Mouse (Mus musculus) neutrophil, adult 5-6 weeks (primary cell): Measurements from ENCODE around the gene Mapkapk5. TPM values are rescaled to one million over a fixed set of nuclear protein-coding genes. Genes with fewer than 3 reads are reported as not detected.

ENCODE experiments used
- ATAC-seq: fragments of 151-379, 151-347 bp; 2 replicates; pipeline ENCODE4 v1.8.0; 2017; ENCODE audit warnings: mild to moderate bottlenecking, moderate TSS enrichment; ENCODE audit not compliant: insufficient number of reproducible peaks, poor library complexity, low FRiP score, severe bottlenecking; ENCODE audit errors: extremely low read depth
- total RNA-seq: library from RNA; stranded (forward); fragments of 200-1000 nt; gene quantifications from 2 replicates; pipeline ENCODE4 v1.2.3, GENCODE M21; 2017

Mapkapk5 gene
- total RNA-seq = 149 and 179 TPM in 2 replicates

DNA sequence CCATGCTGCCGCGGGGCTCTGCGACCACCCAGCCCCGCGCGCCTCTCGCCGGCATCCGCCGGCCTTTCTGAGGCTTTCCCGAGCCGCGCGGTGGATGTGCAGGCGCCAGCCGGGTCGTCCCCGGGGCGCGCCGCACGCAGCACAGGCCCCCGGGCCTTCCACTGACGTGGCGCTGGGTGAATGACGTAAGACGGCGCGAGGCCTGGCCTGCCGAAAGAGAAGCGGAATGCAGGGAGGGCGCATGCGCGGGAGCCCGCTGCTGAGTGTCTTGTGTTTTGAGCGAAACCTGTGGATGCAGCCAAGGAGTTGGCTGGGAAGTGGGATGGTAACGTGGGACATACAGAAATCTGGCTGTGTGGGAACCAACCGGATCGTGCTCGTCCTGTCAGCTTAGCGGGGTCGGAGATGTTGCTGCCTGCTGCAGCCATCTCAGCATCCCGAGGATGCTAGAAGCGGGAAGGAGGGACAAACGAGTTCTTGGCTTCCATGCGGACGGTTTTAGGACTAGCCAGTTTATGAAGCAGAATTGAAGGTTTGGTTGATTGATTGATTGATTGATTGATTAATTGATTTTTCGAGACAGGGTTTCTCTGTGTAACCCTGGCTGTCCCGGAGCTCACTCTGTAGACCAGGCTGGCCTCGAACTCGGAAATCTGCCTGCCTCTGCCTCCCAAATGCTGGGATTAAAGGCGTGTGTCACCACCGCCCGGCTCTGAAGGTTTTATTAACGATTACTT, at the start of gene Mapkapk5:
TSS of gene Mapkapk5 (minus strand) at position 113 of the 737 bp plus-strand sequence.
- ATAC-seq = peak; percentile 85

GRCm38 (mm10) chr5:121594714-121595313, 49.1 kb upstream of the Mapkapk5 start:
- ATAC-seq = no peak

- ATAC-seq = peak; percentile 62
Observed at GRCm38 (mm10) chr5:121593451-121594401, 48.0 kb upstream of the Mapkapk5 start, which contains the start of gene Aldh2. TSS of gene Aldh2 (minus strand) at chr5:121593824.

- no peak for ATAC-seq
Observed at GRCm38 (mm10) chr5:121592816-121593407, 47.2 kb upstream of the Mapkapk5 start.

DNA sequence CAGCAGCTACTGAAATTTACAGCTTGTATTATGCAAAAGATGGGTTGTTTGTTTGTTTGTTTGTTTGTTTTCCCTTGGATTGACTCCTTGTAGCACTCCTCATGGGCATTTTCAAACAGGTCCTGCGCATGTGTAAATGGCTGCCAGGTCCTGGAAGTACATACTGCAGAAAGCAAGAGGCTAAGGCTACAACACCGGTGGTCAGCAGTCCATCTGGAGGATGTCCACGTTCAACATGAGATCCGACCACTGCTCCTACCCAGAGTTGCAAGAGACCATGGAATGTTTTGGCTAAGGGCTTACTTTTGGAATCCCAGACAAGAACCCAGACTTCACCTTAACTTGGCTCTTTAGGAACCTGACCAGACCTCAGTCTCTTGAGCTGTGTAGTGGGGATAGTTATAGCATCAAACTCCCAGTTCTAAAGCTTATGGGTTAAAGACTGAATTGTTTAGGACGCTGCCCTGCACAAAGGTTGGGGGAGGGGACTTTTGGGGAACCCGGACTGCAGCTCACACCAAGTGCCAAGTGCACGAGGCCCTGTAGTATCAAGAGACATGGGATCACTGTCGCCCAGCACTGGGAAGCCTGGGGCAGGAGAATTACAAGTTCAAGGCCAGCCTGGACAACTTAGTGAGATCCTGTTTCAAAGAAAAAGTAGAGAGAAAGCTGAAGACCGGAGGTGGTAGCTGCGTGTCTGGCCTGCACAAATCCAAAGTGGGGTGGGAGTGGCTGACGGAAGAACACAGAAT, 46.5 kb upstream of the Mapkapk5 start:
- no peak for ATAC-seq

DNA sequence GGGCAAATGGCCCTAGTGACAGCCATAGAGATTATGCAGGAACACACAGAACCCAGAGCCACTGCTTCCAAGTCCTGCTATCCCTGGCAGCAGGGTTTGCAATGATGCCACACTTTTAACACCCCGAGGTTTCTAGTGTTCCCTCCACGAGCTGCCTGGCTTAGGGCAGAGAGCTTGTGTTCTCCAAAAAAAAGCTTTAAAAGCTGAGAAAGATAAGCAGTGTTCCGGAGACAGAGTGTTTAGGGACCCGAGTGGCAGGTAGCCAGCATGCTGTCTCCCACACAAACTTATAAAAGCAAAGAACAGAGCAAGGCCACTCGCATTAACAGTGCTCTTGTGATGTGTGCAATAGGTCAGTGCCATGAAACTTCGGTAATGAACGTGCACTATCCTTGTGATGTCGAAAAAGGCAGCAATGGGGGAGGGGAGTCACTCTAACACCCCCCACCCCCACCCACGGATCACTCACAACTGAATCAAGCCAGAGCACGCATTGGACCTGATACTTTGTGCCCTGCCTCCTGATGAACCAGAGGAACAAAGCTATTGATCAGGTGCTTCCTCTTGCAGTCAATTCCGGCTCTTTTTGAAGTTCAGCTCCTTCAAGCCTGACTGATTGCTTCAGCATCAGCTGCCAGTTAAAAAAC, 45.8 kb upstream of the Mapkapk5 start:
- ATAC-seq = no peak

GRCm38 (mm10) chr5:121589928-121590327, 44.2 kb upstream of the Mapkapk5 start:
- no peak for ATAC-seq

DNA sequence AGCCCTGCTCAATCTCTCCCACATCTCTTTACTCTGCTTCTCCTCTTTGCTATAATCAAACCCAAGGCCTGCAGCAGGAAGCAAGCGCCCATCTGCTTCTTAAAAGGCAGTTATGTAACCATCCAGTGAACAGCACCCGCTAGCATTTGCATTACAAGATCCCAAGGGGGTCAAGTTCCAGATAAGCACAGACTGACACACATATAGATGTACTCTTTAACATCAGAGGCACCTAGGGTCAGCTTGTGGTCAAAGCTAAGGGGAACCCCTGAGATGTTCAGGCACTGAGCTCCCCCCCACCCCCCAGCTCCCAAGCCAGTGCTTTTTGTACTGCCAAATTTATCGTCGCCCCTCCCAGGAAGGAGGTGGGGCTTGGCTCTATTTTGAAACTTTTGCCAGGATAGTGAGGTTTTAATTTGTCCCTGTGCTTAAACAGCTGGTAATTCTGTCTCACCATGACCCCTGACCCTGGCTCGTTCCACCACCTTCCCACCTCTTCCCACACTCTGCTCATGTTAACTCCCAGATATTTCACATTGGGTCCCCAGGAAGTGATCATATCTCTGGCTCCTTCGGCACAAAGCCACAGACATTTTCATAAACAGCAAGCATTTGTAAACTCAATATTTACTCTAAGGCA, 40.8 kb upstream of the Mapkapk5 start:
- ATAC-seq = peak; percentile 67

DNA sequence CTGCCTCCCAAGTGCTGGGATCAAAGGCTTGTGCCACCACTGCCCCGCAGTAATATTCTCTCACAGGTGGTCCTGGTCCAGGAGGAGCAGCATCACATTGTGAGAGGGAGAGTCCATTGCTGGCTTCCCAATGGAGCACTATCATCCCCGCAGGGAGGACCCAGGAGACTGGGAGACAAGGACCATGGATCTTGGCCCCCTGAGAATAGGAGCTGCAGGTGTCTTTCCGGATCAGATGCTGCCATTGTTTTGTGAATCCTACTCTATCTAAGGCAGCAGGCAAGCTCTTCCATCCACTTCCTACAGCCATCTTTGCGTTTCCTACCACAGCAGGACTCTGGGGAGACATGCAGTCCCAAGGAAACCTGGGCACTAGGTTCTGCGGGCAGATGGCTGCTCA, 40.0 kb upstream of the Mapkapk5 start:
- no peak for ATAC-seq

DNA sequence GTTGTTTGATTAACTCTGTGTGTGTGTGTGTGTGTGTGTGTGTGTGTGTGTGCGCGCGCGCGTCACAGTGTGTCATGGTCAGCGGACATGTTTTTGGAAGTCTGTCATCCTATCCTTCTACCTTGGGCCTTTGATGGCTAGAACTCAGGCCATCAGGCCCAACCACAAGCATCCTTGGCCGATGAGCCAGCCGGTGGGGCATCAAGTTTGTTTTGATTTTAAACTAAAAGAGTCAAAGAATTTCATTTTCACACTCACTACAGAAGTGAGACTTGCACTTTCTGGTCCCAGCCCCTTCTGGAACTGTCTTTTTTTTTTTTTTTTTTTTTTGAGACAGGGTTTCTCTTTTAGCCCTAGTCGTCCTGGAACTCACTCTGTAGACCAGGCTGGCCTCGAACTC, 39.3 kb upstream of the Mapkapk5 start:
- ATAC-seq = no peak

DNA sequence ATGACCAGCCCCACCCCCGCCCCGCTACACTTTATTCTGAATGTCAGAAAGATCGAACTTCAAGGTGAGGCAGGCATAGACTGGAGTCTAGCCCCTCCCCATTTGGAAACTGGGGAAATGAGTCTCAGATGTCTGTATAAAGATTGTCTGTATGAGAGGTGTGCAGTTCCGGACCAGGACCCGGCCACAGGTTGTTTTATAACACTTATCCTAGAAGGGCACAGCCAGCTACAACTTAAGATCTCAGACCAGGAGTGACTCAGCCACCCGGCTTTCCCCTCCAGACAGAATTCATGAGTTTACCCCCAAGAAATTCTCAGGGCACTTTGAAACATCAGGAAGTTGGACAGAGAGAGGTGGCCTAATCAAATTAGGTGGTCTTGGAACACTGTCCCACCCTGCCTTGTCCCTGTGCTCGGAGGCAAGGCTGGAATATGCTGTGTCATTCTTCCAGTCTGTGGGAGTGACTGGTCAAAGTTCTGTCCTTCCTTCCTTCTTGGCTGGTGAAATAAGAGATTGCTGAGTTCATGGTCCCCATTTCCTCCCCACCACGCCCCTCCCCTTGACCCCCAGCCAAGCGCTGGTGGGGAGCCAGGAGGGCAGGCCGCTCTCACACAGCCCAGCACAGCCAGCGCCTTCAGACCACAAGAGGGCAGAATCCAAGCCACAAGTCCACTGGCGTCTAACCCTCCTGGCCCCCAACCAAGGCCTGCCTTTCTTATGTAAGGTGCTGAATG, 38.2 kb upstream of the Mapkapk5 start:
- ATAC-seq = peak; percentile 69

DNA sequence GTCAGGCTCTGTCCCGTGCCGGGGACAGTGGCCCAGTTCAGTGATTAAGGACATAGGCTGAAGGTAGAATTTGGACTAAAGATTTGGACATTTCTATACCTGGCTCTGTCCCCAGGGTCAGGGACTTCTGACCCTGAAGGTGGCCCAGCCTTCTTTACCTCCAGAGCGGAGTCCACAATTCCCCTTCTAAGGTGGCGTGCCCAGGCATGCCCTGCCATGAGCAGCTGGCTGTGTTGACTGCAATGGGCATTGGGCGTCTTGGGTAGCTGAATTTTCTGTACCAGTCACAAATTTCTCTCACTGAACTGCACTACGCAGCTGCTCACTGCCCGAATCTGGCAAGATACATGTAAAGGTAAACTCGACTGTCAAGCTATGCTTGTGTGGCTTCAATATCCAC, 36.2 kb upstream of the Mapkapk5 start:
- ATAC-seq = no peak

GRCm38 (mm10) chr5:121576927-121577488, 31.3 kb upstream of the Mapkapk5 start:
- ATAC-seq = no peak

DNA sequence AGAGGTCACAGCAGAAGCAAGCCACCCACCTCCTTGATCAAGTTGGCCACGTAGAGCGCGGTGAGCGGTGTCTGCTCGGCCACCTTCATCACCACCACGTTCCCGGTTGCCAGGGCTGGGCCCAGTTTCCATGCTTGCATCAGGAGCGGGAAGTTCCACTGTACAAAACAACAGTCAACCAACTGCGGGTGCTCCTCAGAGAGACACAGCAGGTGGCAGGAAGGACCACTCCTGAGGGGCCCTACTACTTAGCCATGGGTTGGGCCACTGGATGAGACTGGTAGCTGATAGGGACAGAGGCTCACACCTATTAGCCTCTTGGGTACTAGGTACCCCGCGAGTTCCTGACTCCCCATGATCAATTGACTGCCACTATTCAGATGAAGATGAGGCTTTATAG, 30.2 kb upstream of the Mapkapk5 start:
- no peak for ATAC-seq

DNA sequence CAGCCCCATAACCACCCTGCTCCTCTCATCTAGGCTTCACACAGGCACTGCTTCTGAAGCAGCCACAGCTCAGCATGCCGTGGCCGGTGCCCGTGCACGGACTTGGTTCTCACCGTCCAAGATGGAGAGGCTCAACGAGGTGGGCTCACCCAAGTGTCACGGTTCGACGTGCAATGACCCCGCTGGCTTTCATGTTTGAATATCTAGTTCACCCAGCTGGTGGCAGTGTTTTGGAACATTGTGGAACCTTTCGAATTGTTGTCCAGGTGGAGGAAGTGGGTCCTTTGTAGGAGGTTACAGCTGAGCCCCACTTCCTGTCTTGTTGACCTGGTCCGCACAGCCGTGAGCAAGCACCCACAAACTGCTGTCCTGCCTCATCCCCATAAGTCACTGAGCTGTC, 28.4 kb upstream of the Mapkapk5 start:
- ATAC-seq = no peak

DNA sequence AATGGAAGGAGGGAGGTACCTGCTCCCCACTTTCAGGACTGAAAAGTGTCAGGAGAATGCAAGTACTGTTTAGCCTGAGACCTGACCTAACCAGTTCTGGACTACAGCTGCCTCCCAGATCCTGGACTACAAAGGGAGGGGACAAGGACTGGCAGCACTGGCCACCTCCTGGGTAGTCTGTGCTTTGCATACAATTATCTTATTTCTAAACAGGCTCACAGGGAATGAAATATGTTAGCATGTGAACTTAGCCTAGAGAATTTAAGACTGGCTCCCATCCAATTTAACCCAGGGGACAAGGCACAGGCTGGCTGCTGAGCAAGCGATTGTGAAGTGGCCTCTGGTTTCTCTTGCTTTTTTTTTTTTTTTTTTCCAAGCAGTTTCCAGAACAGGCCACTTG, 25.1 kb upstream of the Mapkapk5 start:
- no peak for ATAC-seq
